Mouse (Mus musculus): Measurements from ENCODE around the gene Trpm5.

The Trpm5 gene

DNA sequence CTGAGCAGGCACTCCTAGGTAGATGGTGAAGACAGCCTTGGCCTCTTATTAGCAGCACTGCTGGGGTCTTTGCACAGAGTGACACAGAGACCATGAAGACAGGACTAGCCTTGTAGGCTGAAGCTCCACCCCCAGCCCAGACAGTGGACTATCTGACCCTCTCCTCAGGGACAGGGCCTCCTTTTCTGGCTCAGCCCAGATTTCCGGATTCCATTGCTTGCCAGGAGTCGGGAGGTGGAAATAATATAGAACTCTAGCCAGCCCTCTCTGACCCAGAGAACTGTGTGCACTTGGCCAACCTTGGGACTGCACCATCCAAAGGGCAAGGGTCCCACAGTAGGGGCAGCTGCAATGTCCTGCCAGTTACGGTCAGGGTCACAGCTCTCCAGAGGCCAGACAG lies 52.4 kb downstream of the Trpm5 start:
- no peak for DNase-seq (ENCODE audit: extremely low spot score, low read depth, low spot score)

DNA sequence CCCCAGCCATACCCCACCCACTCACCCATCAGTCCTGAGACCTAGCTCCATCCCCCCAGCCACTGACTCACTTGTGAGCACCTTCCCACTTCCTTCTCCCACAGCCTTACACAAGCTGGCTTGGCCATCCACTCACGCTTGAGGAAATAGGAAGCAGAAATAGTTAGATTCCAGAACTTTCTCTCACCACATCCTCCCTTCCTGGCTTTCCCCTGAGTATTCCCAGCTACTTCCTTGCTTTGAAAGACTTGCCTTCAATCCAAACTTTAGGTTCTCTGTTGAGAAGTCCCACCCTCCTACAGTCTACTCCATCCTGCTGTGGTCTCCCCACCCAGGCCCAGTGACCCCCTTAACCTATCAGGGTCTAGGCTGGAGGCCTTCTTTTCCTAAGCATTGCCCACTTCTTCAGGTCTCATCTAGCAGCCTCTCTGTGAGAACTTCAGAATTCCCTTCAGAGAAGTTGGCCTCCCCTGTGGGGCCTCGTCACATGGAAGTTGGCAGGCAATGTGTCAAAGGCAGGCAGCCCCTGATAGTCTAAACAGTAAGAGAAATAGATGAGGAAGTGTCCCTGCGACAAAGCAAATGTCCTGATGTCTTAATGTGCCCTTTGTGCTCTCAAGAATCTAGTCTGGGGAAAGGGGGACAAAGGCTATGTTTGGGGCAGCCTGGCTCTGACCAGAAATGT lies 53.2 kb downstream of the Trpm5 start:
- no peak for DNase-seq (ENCODE audit: extremely low spot score, low read depth, low spot score)

GRCm38 (mm10) chr7:143040561-143040960 lies 53.9 kb downstream of the Trpm5 start:
- DNase-seq (ENCODE audit: extremely low spot score, low read depth, low spot score), result no peak

DNA sequence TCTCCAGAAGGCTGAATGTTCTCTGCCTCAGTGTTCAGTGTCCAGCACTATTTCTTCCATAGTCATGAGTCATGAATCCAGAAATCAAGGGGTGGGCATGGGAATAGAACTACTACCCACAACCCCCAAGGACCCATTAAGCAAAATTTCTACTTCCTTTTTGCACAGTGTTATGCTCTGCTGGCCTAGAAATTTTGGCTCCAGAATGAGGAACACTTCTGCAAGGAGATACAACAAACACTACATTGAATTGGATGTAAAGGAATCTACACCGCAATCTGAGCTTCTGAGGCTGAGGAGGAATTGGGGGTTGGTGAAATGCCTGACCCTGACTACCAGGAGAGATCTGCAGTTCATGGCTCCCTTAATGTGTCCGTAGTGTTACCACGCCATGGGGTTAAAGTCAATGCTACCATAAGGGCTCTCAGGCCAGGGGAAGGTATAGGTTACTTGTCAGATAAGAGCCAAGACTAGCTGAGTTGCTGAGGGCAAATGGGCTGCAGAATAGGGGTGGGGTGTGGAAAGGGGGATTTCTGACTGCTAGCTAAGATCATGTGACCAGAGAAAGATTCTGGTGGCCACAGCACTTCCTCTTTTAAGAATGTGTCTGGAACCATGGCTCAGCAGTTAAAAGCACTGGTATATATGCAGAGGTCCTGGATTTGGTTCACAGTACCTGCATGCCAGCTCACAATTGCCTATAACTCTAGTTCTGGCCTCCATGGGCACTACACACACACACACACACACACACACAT lies 56.1 kb downstream of the Trpm5 start:
- no peak for DNase-seq (ENCODE audit: extremely low spot score, low read depth, low spot score)

DNA sequence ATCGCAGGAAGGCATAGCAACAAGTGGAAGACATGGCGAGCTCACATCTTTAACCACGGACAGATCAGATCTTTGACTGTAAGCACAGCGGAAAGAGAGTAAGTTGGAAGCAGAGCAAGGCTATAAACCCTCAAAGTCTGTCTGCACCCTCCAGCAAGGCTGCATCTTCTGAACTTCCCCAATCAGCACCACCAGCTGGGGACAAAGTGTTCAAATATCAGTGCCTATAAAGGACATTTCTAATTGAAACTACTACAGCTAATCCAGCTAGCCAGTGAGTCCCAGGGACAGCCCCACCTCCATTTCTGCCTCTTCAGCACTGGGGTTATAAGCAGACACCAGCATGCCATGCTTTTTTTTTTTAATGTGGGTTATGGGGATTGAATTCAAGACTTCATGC lies 57.1 kb downstream of the Trpm5 start:
- no peak for DNase-seq (ENCODE audit: extremely low spot score, low read depth, low spot score)

- DNase-seq (ENCODE audit: extremely low spot score, low read depth, low spot score), result no peak
Observed at GRCm38 (mm10) chr7:143036787-143037186, 57.7 kb downstream of the Trpm5 start.

- no peak for DNase-seq (ENCODE audit: extremely low spot score, low read depth, low spot score)
Observed at GRCm38 (mm10) chr7:143034519-143035450, 59.7 kb downstream of the Trpm5 start.

DNA sequence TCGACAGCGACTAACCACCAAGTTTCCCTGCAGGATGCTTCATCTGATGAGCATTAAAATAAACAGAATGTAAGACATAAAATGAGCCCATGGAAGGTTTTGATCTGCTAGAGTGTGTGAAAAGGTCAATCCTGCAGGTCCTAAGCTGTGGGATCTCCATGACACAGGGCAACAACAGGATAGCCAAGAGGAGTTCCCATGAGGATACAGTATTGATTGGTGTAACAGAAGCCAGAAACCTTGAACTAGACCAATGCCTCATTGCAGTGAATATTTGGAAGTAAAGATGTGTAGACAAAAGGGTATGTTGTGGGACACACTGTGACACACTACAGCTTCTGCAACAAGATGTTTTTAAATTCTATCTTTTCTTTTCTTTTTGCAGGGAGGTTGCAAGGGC lies 60.3 kb downstream of the Trpm5 start:
- DNase-seq (ENCODE audit: extremely low spot score, low read depth, low spot score), result no peak

DNA sequence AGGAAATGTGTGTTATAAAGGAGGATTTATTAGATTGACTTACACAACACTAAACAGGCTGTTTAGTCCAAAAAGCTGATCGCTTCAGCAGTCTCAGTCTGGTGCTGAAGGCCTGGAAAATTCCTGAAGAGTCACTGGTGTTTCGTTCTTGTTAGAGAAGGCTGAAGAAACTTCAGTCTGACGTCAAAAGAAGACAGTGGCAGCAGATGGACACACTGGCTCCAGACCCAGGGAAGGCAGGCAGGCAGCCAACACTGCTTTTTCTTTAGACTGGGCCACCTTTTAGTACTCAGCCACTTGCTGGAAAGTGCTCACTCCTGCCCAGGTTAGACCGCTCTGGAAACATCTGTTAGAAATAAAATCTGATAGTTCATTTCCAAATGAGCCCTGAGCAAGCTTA lies 60.9 kb downstream of the Trpm5 start:
- no peak for DNase-seq (ENCODE audit: extremely low spot score, low read depth, low spot score)

DNA sequence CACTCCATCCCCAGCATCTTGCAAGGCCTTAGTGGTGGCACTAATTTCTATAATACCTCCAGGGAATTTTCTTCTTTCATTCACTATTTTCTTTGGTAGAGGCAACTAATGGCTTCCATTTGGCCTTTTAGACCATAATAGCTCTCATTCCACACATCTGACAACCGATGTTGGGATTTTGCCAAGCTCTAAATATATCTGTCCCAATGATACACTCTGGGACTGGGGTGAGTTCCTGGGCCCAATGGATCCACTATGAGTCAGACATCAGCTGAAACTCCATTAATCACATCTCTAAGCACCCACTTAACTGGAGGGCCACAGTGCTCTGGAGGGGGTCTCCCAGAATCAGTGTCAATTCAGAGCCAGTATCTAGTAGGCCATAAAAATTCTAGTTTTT lies 62.6 kb downstream of the Trpm5 start:
- no peak for DNase-seq (ENCODE audit: extremely low spot score, low read depth, low spot score)

GRCm38 (mm10) chr7:143027196-143027595 lies 67.2 kb downstream of the Trpm5 start:
- DNase-seq (ENCODE audit: extremely low spot score, low read depth, low spot score), result no peak

DNA sequence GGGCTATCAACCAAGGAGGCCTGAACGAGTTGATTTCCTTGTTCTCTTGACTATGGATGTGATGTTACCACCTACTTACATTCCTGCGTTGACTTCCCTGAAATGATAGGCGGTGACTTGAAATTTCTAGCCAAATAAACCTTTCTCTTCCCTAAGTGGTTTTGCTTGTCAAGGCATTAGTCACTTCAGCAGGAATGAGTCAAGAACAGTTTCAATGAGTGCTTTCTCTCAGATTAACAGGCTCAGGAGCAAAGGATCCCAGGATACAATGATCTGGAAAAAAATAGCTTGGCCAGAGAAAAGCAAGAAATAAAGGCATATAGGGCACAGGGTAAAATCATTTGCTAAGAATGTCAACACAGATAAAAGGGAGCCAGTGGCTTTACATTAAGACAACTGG lies 68.9 kb downstream of the Trpm5 start:
- no peak for DNase-seq (ENCODE audit: extremely low spot score, low read depth, low spot score)

DNA sequence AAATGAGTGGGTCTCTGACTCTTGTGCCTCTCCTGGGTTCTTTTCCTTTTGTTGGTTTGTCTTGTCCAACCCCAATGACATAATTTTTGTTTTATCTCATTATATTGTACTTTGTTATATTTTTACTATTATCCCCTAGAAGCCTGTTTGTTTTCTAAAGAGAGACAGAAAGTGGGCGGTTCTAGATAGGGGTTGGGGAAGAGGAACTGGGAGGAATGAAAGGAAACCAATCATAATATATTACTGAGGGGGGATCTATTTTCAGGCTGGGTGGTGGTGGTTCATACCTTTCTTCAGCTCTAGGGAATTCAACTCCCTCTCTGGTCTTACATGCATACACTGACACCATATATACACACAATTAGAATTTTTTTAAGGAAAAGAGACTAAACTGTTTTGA lies 70.1 kb downstream of the Trpm5 start:
- DNase-seq (ENCODE audit: extremely low spot score, low read depth, low spot score), result no peak

DNA sequence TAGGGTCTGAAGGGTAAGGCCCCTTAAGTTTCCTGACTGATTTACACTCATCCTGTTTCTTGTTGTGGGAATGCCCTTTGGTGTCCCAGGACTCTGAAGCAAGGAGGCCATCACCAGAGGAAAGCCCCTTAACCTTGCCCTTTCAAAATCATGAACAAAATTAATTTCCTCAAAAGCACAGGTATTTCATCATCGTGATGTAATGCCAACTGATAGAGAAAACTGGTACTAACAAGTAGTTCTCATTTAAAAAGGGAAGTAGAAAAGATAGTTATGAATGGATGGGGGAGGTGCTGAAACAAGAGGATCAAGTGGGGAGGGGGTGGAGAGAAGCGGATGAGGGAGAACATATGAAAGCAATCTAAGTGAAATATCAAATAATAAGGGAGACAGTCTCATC lies 70.9 kb downstream of the Trpm5 start:
- DNase-seq (ENCODE audit: extremely low spot score, low read depth, low spot score), result no peak

GRCm38 (mm10) chr7:143021356-143022164 lies 72.9 kb downstream of the Trpm5 start:
- DNase-seq (ENCODE audit: extremely low spot score, low read depth, low spot score), result no peak

DNA sequence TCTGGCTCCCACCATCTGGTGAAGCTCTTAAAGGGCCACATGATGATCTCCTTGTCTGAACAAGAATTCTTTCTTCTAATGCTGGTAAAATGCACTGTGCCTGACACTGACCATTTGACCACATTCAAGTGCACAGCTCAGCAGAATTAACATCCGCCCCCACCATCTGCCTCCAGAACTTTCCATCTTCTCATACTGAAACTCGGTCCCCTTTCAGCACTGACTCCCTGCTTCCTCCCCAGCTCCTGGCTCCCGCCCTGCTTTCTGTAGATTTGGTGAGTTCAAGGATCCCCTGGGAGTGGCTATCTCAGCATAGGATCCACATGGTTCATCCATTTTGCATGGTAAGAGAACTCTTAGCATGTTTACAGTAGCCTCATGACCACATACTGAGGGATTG lies 73.7 kb downstream of the Trpm5 start:
- DNase-seq (ENCODE audit: extremely low spot score, low read depth, low spot score), result no peak

- DNase-seq (ENCODE audit: extremely low spot score, low read depth, low spot score), result no peak
Observed at GRCm38 (mm10) chr7:143020040-143020439, 74.4 kb downstream of the Trpm5 start.
